Mouse (Mus musculus) gastrocnemius, postnatal 25 days (tissue): ENCODE results near the gene Hipk1. TPM values are rescaled to one million over a fixed set of nuclear protein-coding genes. Genes with fewer than 3 reads are reported as not detected.

Experiments
- DNase-seq: peaks from one replicate; pipeline ENCODE4 v3.0.0; 2022
- total RNA-seq, 2 experiments: library from RNA; stranded (reverse); gene quantifications; 1 replicate in 1 of 2; 2 replicates in 1 of 2; pipeline ENCODE4 v1.2.3; 2021

Gene Hipk1
- total RNA-seq, 2 experiments from 2014 or later, result 53.5 to 56.8 TPM

- DNase-seq, result no peak
Observed at GRCm38 (mm10) chr3:103715762-103716693, 75.3 kb downstream of the Hipk1 start.

GRCm38 (mm10) chr3:103714942-103715341 lies 76.4 kb downstream of the Hipk1 start:
- no peak for DNase-seq

GRCm38 (mm10) chr3:103714236-103714875 lies 77.0 kb downstream of the Hipk1 start:
- no peak for DNase-seq

GRCm38 (mm10) chr3:103712196-103712595 lies 79.2 kb downstream of the Hipk1 start:
- DNase-seq, result no peak

- no peak for DNase-seq
Observed at GRCm38 (mm10) chr3:103709470-103710040, 81.8 kb downstream of the Hipk1 start.

GRCm38 (mm10) chr3:103705426-103705825 lies 85.9 kb downstream of the Hipk1 start:
- no peak for DNase-seq

GRCm38 (mm10) chr3:103704661-103705060 lies 86.7 kb downstream of the Hipk1 start:
- DNase-seq, result no peak

- DNase-seq, result no peak
Observed at GRCm38 (mm10) chr3:103696388-103696925, 94.9 kb downstream of the Hipk1 start.

- no peak for DNase-seq
Observed at GRCm38 (mm10) chr3:103695556-103695955, 95.8 kb downstream of the Hipk1 start.

- no peak for DNase-seq
Observed at GRCm38 (mm10) chr3:103690506-103690905, 100.9 kb downstream of the Hipk1 start.

Other genes starting within 250 kb of the Hipk1 start
- gene Syt6, start 216.3 kb downstream of the Hipk1 start, total RNA-seq, result not detected
- 1 to 10 TPM in 1 of 2 experiments, not detected in 1; 4.3 TPM for gene Atg4a-ps, start 145.5 kb downstream of the Hipk1 start, total RNA-seq
- 1 to 10 TPM; 5.2 TPM for gene Olfml3, start 53.6 kb downstream of the Hipk1 start, total RNA-seq
- not detected for gene Gm10964, start 52.2 kb downstream of the Hipk1 start, total RNA-seq
- gene Dclre1b, start 17.9 kb upstream of the Hipk1 start, total RNA-seq, result 1 to 10 TPM; 2.8 to 5.0 TPM
- 10 to 100 TPM in 1 of 2 experiments, 1 to 10 TPM in 1; 7.0 to 11.5 TPM for gene Ap4b1, start 18.0 kb upstream of the Hipk1 start, total RNA-seq
- gene Gm43064, start 18.0 kb upstream of the Hipk1 start, total RNA-seq, result under 1 TPM; 0.29 to 0.43 TPM
- under 1 TPM; 0.56 to 0.70 TPM for gene Bcl2l15, start 41.0 kb upstream of the Hipk1 start, total RNA-seq
- gene Ptpn22, start 68.2 kb upstream of the Hipk1 start, total RNA-seq, result under 1 TPM; 0.20 to 0.80 TPM
- gene Rsbn1, start 122.6 kb upstream of the Hipk1 start, total RNA-seq, result 1 to 10 TPM; 5.3 to 5.4 TPM
- 1 to 10 TPM; 4.2 to 5.8 TPM for gene Phtf1, start 176.5 kb upstream of the Hipk1 start, total RNA-seq